Mouse (Mus musculus) limb, embryonic 15.5 days (tissue): ENCODE data around the gene Zfhx2. TPM values are rescaled to one million over a fixed set of nuclear protein-coding genes. Genes with fewer than 3 reads are reported as not detected.

Experiments
- ATAC-seq: fragments of 200-750 bp; cut with Nextera tagmentation; 2 replicates; pipeline ENCODE4 v1.8.0; 2017; ENCODE audit warnings: low read depth, moderate TSS enrichment; ENCODE audit not compliant: insufficient number of reproducible peaks, low FRiP score, low TSS enrichment
- H3K27ac ChIP-seq: fragments of 300-500 bp; sonication (generic); 2 replicates; pipeline ENCODE4 v1.5.1; 2015; ENCODE audit warnings: moderate library complexity, mild to moderate bottlenecking, inconsistent platforms
- H3K27me3 ChIP-seq: fragments of 300-500 bp; sonication (generic); 2 replicates; pipeline ENCODE4 v1.6.1; 2015; ENCODE audit warnings: inconsistent platforms
- H3K36me3 ChIP-seq: fragments of 300-500 bp; sonication (generic); 2 replicates; pipeline ENCODE4 v1.6.1; 2015; ENCODE audit warnings: inconsistent platforms
- H3K4me1 ChIP-seq: fragments of 300-500 bp; sonication (generic); 2 replicates; pipeline ENCODE4 v1.6.1; 2015; ENCODE audit warnings: inconsistent platforms
- H3K4me2 ChIP-seq: fragments of 300-500 bp; sonication (generic); 2 replicates; pipeline ENCODE4 v1.6.1; 2015; ENCODE audit warnings: mild to moderate bottlenecking, inconsistent platforms
- H3K4me3 ChIP-seq: fragments of 300-500 bp; sonication (generic); 2 replicates; pipeline ENCODE4 v1.5.1; 2015; ENCODE audit warnings: mild to moderate bottlenecking, inconsistent platforms
- H3K9ac ChIP-seq: fragments of 300-500 bp; sonication (generic); 2 replicates; pipeline ENCODE4 v1.6.1; 2015; ENCODE audit warnings: inconsistent platforms
- H3K9me3 ChIP-seq: fragments of 300-500 bp; sonication (generic); 2 replicates; pipeline ENCODE4 v1.6.1; 2016; ENCODE audit warnings: inconsistent platforms
- WGBS: fragments of 180-500 bp; shearing (Covaris S2); methylation state at CpG from one replicate; pipeline ENCODE4 v1.1.7; 2015; 5-methylcytosine and 5-hydroxymethylcytosine counted together
- polyA plus RNA-seq: library from polyadenylated mRNA; unstranded; fragments of >200 nt; fragmentation: Nextera tagmentation; extraction: Ambion mirVana; gene quantifications from 2 replicates; pipeline ENCODE4 v1.2.1, GENCODE M21; 2015

Zfhx2 gene
- polyA plus RNA-seq, 1 experiment from 2014 or later, result 4.8 TPM

GRCm38 (mm10) chr14:55089199-55089947 lies 2.8 kb downstream of the Zfhx2 start:
- no peak overlapping the region for H3K27ac ChIP-seq
- H3K27me3 ChIP-seq, result no peaks in the 10 kb centered on the region
- 50% methylated on average over 13 of the region's 13 CpGs for WGBS
- no peak overlapping the region for H3K4me3 ChIP-seq
- peaks cover 17% of the 10 kb centered on the region for H3K4me1 ChIP-seq
- H3K9me3 ChIP-seq, result no peaks in the 10 kb centered on the region
- ATAC-seq, result no peak
- H3K9ac ChIP-seq, result no peak overlapping the region
- H3K4me2 ChIP-seq, result no peak overlapping the region
- no peaks in the 10 kb centered on the region for H3K36me3 ChIP-seq

- ATAC-seq, result no peak
- WGBS, result 82% methylated on average over 6 of the region's 6 CpGs
- no peak overlapping the region for H3K27ac ChIP-seq
These were observed 6.1 kb downstream of the Zfhx2 start for GRCm38 (mm10) chr14:55086009-55086514.

GRCm38 (mm10) chr14:55085324-55086008 lies 6.7 kb downstream of the Zfhx2 start:
- WGBS, result 44% methylated on average over 9 of the region's 9 CpGs
- Histone ChIP-seq H3K4me2 (no peak overlapping the region), H3K4me1 (peaks cover 6% of the 10 kb centered on the region), H3K9me3 (no peaks in the 10 kb centered on the region), H3K27me3 (no peaks in the 10 kb centered on the region), H3K9ac (no peak overlapping the region), H3K36me3 (no peaks in the 10 kb centered on the region), H3K27ac (no peak overlapping the region), H3K4me3 (no peak overlapping the region)
- no peak for ATAC-seq

More at GRCm38 (mm10) chr14:55086009-55086514, 6.1 kb downstream of the Zfhx2 start:
- no peaks in the 10 kb centered on the region for H3K36me3 ChIP-seq
- no peaks in the 10 kb centered on the region for H3K27me3 ChIP-seq
- no peaks in the 10 kb centered on the region for H3K9me3 ChIP-seq
- peaks cover 10% of the 10 kb centered on the region for H3K4me1 ChIP-seq
- no peak overlapping the region for H3K4me2 ChIP-seq
- H3K9ac ChIP-seq, result no peak overlapping the region
- H3K4me3 ChIP-seq, result no peak overlapping the region

GRCm38 (mm10) chr14:55083481-55083880 lies 8.6 kb downstream of the Zfhx2 start:
- Histone ChIP-seq H3K4me3 (no peak overlapping the region), H3K4me1 (peaks cover 13% of the 10 kb centered on the region), H3K27ac (no peak overlapping the region), H3K4me2 (no peak overlapping the region), H3K36me3 (no peaks in the 10 kb centered on the region), H3K9me3 (no peaks in the 10 kb centered on the region), H3K9ac (no peak overlapping the region), H3K27me3 (no peaks in the 10 kb centered on the region)
- 61% methylated on average over 6 of the region's 6 CpGs for WGBS
- no peak for ATAC-seq

GRCm38 (mm10) chr14:55081105-55081504 lies 11.0 kb downstream of the Zfhx2 start:
- no peaks in the 10 kb centered on the region for H3K36me3 ChIP-seq
- 29% methylated on average over 5 of the region's 5 CpGs for WGBS
- no peaks in the 10 kb centered on the region for H3K9me3 ChIP-seq
- ATAC-seq, result no peak
- H3K4me1 ChIP-seq, result peaks cover 27% of the 10 kb centered on the region
- no peak overlapping the region for H3K4me3 ChIP-seq
- H3K27me3 ChIP-seq, result no peaks in the 10 kb centered on the region
- no peak overlapping the region for H3K4me2 ChIP-seq
- no peak overlapping the region for H3K9ac ChIP-seq
- H3K27ac ChIP-seq, result no peak overlapping the region

GRCm38 (mm10) chr14:55079214-55079970 lies 12.7 kb downstream of the Zfhx2 start:
- Histone ChIP-seq H3K4me2 (0 out of 2 replicates have a peak overlapping the region, but pooled peaks have one; percentile 35), H3K9ac (no peak overlapping the region), H3K9me3 (no peaks in the 10 kb centered on the region), H3K36me3 (no peaks in the 10 kb centered on the region; the same call in 1 of the 2 replicates), H3K27me3 (no peaks in the 10 kb centered on the region), H3K4me1 (peaks cover 31% of the 10 kb centered on the region), H3K4me3 (no peak overlapping the region), H3K27ac (no peak overlapping the region)
- 20% methylated on average over 8 of the region's 8 CpGs for WGBS
- peak; percentile 25; the same call in 1 of the 2 replicates for ATAC-seq

GRCm38 (mm10) chr14:55078366-55078989 lies 13.6 kb downstream of the Zfhx2 start:
- ATAC-seq, result no peak
- 13% methylated on average over 23 of the region's 23 CpGs for WGBS
- Histone ChIP-seq H3K36me3 (peaks cover 6% of the 10 kb centered on the region; the same call in 1 of the 2 replicates), H3K9ac (0 out of 2 replicates have a peak overlapping the region, but pooled peaks have one; percentile 21), H3K9me3 (no peaks in the 10 kb centered on the region), H3K4me2 (peak overlapping the region; percentile 35), H3K27ac (no peak overlapping the region), H3K27me3 (no peaks in the 10 kb centered on the region), H3K4me1 (peaks cover 31% of the 10 kb centered on the region), H3K4me3 (peak overlapping the region; percentile 11)

GRCm38 (mm10) chr14:55077481-55078365 lies 14.4 kb downstream of the Zfhx2 start:
- ATAC-seq, result no peak
- H3K27ac ChIP-seq, result no peak overlapping the region
- H3K9me3 ChIP-seq, result no peaks in the 10 kb centered on the region
- 36% methylated on average over 15 of the region's 15 CpGs for WGBS
- no peak overlapping the region for H3K4me3 ChIP-seq
- H3K4me1 ChIP-seq, result peaks cover 31% of the 10 kb centered on the region
- no peak overlapping the region for H3K9ac ChIP-seq
- H3K4me2 ChIP-seq, result peak overlapping the region; percentile 35; the same call in 1 of the 2 replicates
- peaks cover 12% of the 10 kb centered on the region; the same call in 1 of the 2 replicates for H3K36me3 ChIP-seq
- H3K27me3 ChIP-seq, result no peaks in the 10 kb centered on the region

- Histone ChIP-seq H3K4me3 (no peak overlapping the region), H3K9ac (no peak overlapping the region), H3K9me3 (no peaks in the 10 kb centered on the region), H3K4me2 (no peak overlapping the region), H3K27me3 (0 out of 2 replicates have a peak, but pooled peaks cover 3% of the 10 kb centered on the region), H3K4me1 (peaks cover 36% of the 10 kb centered on the region), H3K27ac (no peak overlapping the region), H3K36me3 (peaks cover 12% of the 10 kb centered on the region; the same call in 1 of the 2 replicates)
- no peak for ATAC-seq
- 68% methylated on average over 3 of the region's 3 CpGs for WGBS
These were observed 15.2 kb downstream of the Zfhx2 start for GRCm38 (mm10) chr14:55076956-55077355.

GRCm38 (mm10) chr14:55076224-55076623 lies 15.9 kb downstream of the Zfhx2 start:
- H3K9ac ChIP-seq, result no peak overlapping the region
- peaks cover 12% of the 10 kb centered on the region; the same call in 1 of the 2 replicates for H3K36me3 ChIP-seq
- H3K4me3 ChIP-seq, result no peak overlapping the region
- 0 out of 2 replicates have a peak, but pooled peaks cover 4% of the 10 kb centered on the region for H3K27me3 ChIP-seq
- no peak for ATAC-seq
- H3K27ac ChIP-seq, result 0 out of 2 replicates have a peak overlapping the region, but pooled peaks have one; percentile 55
- H3K4me1 ChIP-seq, result peaks cover 44% of the 10 kb centered on the region
- no peaks in the 10 kb centered on the region for H3K9me3 ChIP-seq
- no peak overlapping the region for H3K4me2 ChIP-seq
- 28% methylated on average over 6 of the region's 6 CpGs for WGBS
